Mouse (Mus musculus) Patski (cell line): Measurements from ENCODE around the gene Slpi. TPM values are rescaled to one million over a fixed set of nuclear protein-coding genes. Genes with fewer than 3 reads are reported as not detected.

ENCODE experiments used
- ATAC-seq: fragments of 100-300 bp; one replicate; pipeline ENCODE4 v1.8.0; 2021
- CTCF ChIA-PET: fragments of 350-600 bp; sonication (Branson Sonifier 250); formaldehyde crosslinking; loops from one replicate; lab custom pipeline; 2022; ENCODE audit warnings: inconsistent platforms; lab: Charles Lee
- POLR2A ChIA-PET: fragments of 350-600 bp; sonication (Branson Sonifier 250); formaldehyde crosslinking; loops from one replicate; lab custom pipeline; 2022; ENCODE audit warnings: antibody characterized with exemption, inconsistent platforms; lab: Charles Lee
- DNase-seq: peaks from one replicate; pipeline ENCODE4 v3.0.0-alpha.2; 2011; ENCODE audit warnings: low read depth, low spot score
- H3K27me3 ChIP-seq: fragments of 371-371 bp; one replicate; pipeline ENCODE4 v1.5.1; 2021
- CTCF ChIP-seq: fragments of 100-300 bp; IDR thresholded peaks from one replicate; pipeline ENCODE4 v1.5.1; 2021
- in situ Hi-C: fragments of 300-500 bp; cut with MboI; formaldehyde crosslinking; loops from 3 replicates; pipeline ENCODE4 v1.11.1; 2018; ENCODE audit warnings: low pct_unique_long_range_greater_than_20kb, mixed read lengths
- polyA plus RNA-seq: library from polyadenylated mRNA; unstranded; gene quantifications from one replicate; pipeline ENCODE4 v1.2.3, GENCODE M21; 2021

Slpi gene
- 149 TPM for polyA plus RNA-seq

- DNase-seq (no peak), ATAC-seq (no peak)
- ChIA-PET CTCF (interaction anchor here (0.9 to 3.5 kb wide), 20 partner anchors 9 to 283 kb away, joined by 3 to 22 read pairs (median 6); partner anchors contain the start of gene Rbpjl), POLR2A (interaction anchor here (0.6 kb wide), 1 partner anchor 73 kb away, joined by 3 read pairs; no protein-coding TSS in a partner anchor)
- in situ Hi-C loops: loop anchor here (5.0 to 10.0 kb wide), 3 partner anchors 37 to 284 kb away; no protein-coding TSS in a partner anchor
- H3K27me3 ChIP-seq: no peaks in the 10 kb centered on the region
- TF ChIP-seq CTCF: no peak
Measured at GRCm38 (mm10) chr2:164389020-164389419, at the start of gene Slpi. TSS of gene Slpi (minus strand) at chr2:164389095.

- in situ Hi-C loops: no loop called here
- no peak for TF ChIP-seq CTCF
- ATAC-seq (no peak), DNase-seq (no peak)
- ChIA-PET CTCF (interaction anchor here (0.8 to 5.2 kb wide), 9 partner anchors 10 to 80 kb away, joined by 3 to 18 read pairs (median 6); partner anchors contain the start of genes Sys1 and Trp53tg5), POLR2A (interaction anchor here (0.6 to 9.4 kb wide), 5 partner anchors 10 to 1448 kb away, joined by 3 to 110 read pairs (median 5); partner anchors contain the start of gene Sys1)
- no peaks in the 10 kb centered on the region for H3K27me3 ChIP-seq
Measured at GRCm38 (mm10) chr2:164438257-164438656, 49.4 kb upstream of the Slpi start.

- TF ChIP-seq CTCF: no peak
- no peak for DNase-seq
- ChIA-PET CTCF (interaction anchor here (0.8 to 5.2 kb wide), 4 partner anchors 15 to 29 kb away, joined by 3 to 18 read pairs (median 12); partner anchors contain the start of gene Sys1), POLR2A (interaction anchor here (0.6 to 9.4 kb wide), 3 partner anchors 9 to 1448 kb away, joined by 3 to 110 read pairs (median 8); partner anchors contain the start of gene Sys1)
- H3K27me3 ChIP-seq: no peaks in the 10 kb centered on the region
- ATAC-seq: no peak
- in situ Hi-C loops: no loop called here
Measured at GRCm38 (mm10) chr2:164437710-164438109, 48.8 kb upstream of the Slpi start.

- ATAC-seq: no peak
- no peak for DNase-seq
- H3K27me3 ChIP-seq: no peaks in the 10 kb centered on the region
- no peak for TF ChIP-seq CTCF
- ChIA-PET POLR2A (interaction anchor here (9.4 kb wide), 1 partner anchor 17 kb away, joined by 110 read pairs; the partner anchor contains the start of gene Sys1), CTCF (interaction anchor here (2.2 kb wide), 1 partner anchor 19 kb away, joined by 7 read pairs; the partner anchor contains the start of gene Sys1)
- in situ Hi-C loops: no loop called here
Measured at GRCm38 (mm10) chr2:164436961-164437360, 48.1 kb upstream of the Slpi start.

- no peak for ATAC-seq
- TF ChIP-seq CTCF: no peak
- no peak for DNase-seq
- in situ Hi-C loops: no loop called here
- ChIA-PET POLR2A (interaction anchor here (0.6 to 9.4 kb wide), 3 partner anchors 8 to 18 kb away, joined by 3 to 110 read pairs (median 3); partner anchors contain the start of gene Sys1), CTCF (interaction anchor here (2.2 kb wide), 1 partner anchor 20 kb away, joined by 7 read pairs; the partner anchor contains the start of gene Sys1)
- no peaks in the 10 kb centered on the region for H3K27me3 ChIP-seq
Measured at GRCm38 (mm10) chr2:164436215-164436913, 47.5 kb upstream of the Slpi start.

GRCm38 (mm10) chr2:164435216-164436090, 46.6 kb upstream of the Slpi start:
- ChIA-PET POLR2A (interaction anchor here (0.6 to 5.3 kb wide), 2 partner anchors 12 to 19 kb away, joined by 3 to 48 read pairs; partner anchors contain the start of gene Sys1), CTCF (interaction anchor here (2.2 kb wide), 1 partner anchor 21 kb away, joined by 7 read pairs; the partner anchor contains the start of gene Sys1)
- H3K27me3 ChIP-seq: no peaks in the 10 kb centered on the region
- no peak for ATAC-seq
- DNase-seq: no peak
- TF ChIP-seq CTCF: no peak
- in situ Hi-C loops: no loop called here

GRCm38 (mm10) chr2:164434681-164435080, 45.8 kb upstream of the Slpi start:
- DNase-seq: no peak
- CTCF ChIA-PET: interaction anchor here (2.2 kb wide), 1 partner anchor 22 kb away, joined by 7 read pairs; the partner anchor contains the start of gene Sys1
- in situ Hi-C loops: no loop called here
- POLR2A ChIA-PET: interaction anchor here (5.3 to 5.8 kb wide), 2 partner anchors 7 to 20 kb away, joined by 36 to 48 read pairs; partner anchors contain the start of gene Sys1
- ATAC-seq: no peak
- no peak for TF ChIP-seq CTCF
- no peaks in the 10 kb centered on the region for H3K27me3 ChIP-seq

- DNase-seq (no peak), ATAC-seq (no peak)
- no peaks in the 10 kb centered on the region for H3K27me3 ChIP-seq
- TF ChIP-seq CTCF: no peak
- ChIA-PET POLR2A (interaction anchor here (0.6 to 5.8 kb wide), 4 partner anchors 9 to 66 kb away, joined by 3 to 48 read pairs (median 20); partner anchors contain the start of gene Sys1), CTCF (interaction anchor here (1.1 to 1.4 kb wide), 4 partner anchors 16 to 84 kb away, joined by 3 to 11 read pairs (median 4); partner anchors contain the start of gene Sys1)
- in situ Hi-C loops: no loop called here
Measured at GRCm38 (mm10) chr2:164433278-164433895, 44.5 kb upstream of the Slpi start.

- peak; percentile 80 for ATAC-seq
- CTCF ChIA-PET: interaction anchor here (1.1 to 1.5 kb wide), 5 partner anchors 15 to 85 kb away, joined by 3 to 11 read pairs (median 4); partner anchors contain the start of gene Sys1
- DNase-seq: peak; percentile 89
- POLR2A ChIA-PET: interaction anchor here (1.0 to 5.8 kb wide), 3 partner anchors 9 to 67 kb away, joined by 3 to 48 read pairs (median 36); partner anchors contain the start of gene Sys1
- in situ Hi-C loops: no loop called here
- H3K27me3 ChIP-seq: no peaks in the 10 kb centered on the region
- TF ChIP-seq CTCF: no peak
Measured at GRCm38 (mm10) chr2:164432541-164433191, 43.8 kb upstream of the Slpi start.
